In the genomic region with DNA sequence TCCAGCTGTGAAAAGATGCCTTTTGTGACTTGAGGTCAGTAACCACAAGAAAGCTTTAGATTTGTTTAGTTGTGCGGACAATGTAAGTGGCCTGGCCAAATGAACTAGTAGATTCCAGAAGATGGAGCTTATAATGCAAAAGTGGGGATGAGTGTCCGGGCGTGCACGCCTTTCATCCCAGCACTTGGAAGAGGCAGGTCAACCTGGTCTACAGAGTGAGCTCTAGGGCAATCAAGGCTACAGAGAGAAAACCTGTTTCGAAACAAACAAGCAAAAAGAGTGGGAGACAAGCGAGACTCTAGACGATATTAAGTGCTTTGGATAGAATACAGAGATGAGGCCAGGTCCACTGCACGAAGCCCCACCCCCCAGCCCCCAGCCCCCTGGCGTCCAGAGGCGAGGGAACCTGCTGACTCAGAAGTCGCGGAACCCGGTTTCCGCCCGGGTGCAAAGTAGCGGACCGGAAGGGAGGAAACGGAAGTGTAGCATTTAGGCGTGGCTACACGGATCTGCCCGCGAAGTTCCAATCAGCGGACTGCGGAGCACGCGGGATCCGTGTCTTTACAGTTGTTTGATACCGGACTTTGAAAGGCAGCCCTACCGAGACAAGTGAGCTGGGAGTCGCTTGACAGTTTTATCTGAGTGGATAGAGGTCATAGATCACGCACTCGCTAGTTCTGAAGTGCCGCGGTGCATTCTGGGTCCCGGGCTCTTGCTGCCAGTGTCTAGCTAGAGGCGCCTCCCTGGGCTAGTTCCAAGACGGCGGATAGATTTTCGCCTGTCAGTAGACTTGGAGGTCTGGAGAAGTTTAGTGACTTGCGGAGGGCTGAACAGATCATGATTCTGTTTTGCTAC, we compare ENCODE assay signal across 1 mouse cellular context.
TF ChIP-seq lines count a peak whose summit lies in the region.

A gene (plus strand): TSS at position 492 of the 855 bp plus-strand sequence.

TF ChIP-seq in CH12.LX, 34 proteins besides CTCF, POLR2A, EP300 and RAD21 (continued from another document):
- TF ChIP-seq NRF1 (IDR thresholded peaks at IDR 0.05; ENCODE audit: low read depth, low read length) (no peak), TCF12 (IDR thresholded peaks at IDR 0.05; ENCODE audit: low read depth, low read length) (0 out of 2 replicates have a peak, but pooled peaks have one; percentile 42), POLR2AphosphoS2 (IDR thresholded peaks at IDR 0.05; ENCODE audit: low read depth, low read length) (peak; percentile 66; the same call in 1 of the 2 replicates), PAX5 (IDR thresholded peaks at IDR 0.05; ENCODE audit: low read length) (no peak), MEF2A (IDR thresholded peaks at IDR 0.05; ENCODE audit: borderline replicate concordance, low read depth, low read length) (no peak), MAZ (IDR thresholded peaks at IDR 0.05; ENCODE audit: low read depth, low read length) (peak; percentile 78), ZKSCAN1 (IDR thresholded peaks at IDR 0.05; ENCODE audit: borderline replicate concordance, low read depth, low read length) (no peak), IRF4 (IDR thresholded peaks at IDR 0.05; ENCODE audit: low read depth, low read length) (peak; percentile 48; the same call in 1 of the 2 replicates), USF2 (conservative IDR thresholded peaks at IDR 0.05; ENCODE audit: low read depth, low read length) (no peak), JUN (IDR thresholded peaks at IDR 0.05; ENCODE audit: insufficient read depth, low read depth, low read length) (no peak), KAT2A (IDR thresholded peaks at IDR 0.05; ENCODE audit: insufficient replicate concordance, low read length) (peak; percentile 79; the same call in 1 of the 2 replicates), MXI1 (IDR thresholded peaks at IDR 0.05; ENCODE audit: low read depth, low read length) (peak; percentile 99), RCOR1 (conservative IDR thresholded peaks at IDR 0.05; ENCODE audit: low read depth, low read length) (no peak), TBP (conservative IDR thresholded peaks at IDR 0.05; ENCODE audit: low read depth, low read length) (peak; percentile 58), SIN3A (IDR thresholded peaks at IDR 0.05; ENCODE audit: low read length) (peak; percentile 96), CHD2 (IDR thresholded peaks at IDR 0.05; ENCODE audit: low read length) (no peak), MAFK (IDR thresholded peaks at IDR 0.05; ENCODE audit: insufficient replicate concordance, low read length) (peak; percentile 93), BHLHE40 (IDR thresholded peaks at IDR 0.05; ENCODE audit: low read depth, low read length) (no peak), ZC3H11A (IDR thresholded peaks at IDR 0.05; ENCODE audit: low read depth, low read length) (no peak), MYC (IDR thresholded peaks at IDR 0.05; ENCODE audit: low read depth, low read length) (peak; percentile 93), GABPA (IDR thresholded peaks at IDR 0.05; ENCODE audit: insufficient replicate concordance, low read depth, low read length) (no peak; the same call in 1 of the 2 replicates), ETS1 (conservative IDR thresholded peaks at IDR 0.05; ENCODE audit: low read depth, low read length) (no peak), JUND (conservative IDR thresholded peaks at IDR 0.05; ENCODE audit: low read depth, low read length) (no peak), ELF1 (IDR thresholded peaks at IDR 0.05; ENCODE audit: low read depth, low read length) (peak; percentile 84), E2F4 (IDR thresholded peaks at IDR 0.05; ENCODE audit: insufficient replicate concordance, low read depth, low read length) (0 out of 2 replicates have a peak, but pooled peaks have one; percentile 89), ZMIZ1 (IDR thresholded peaks at IDR 0.05; ENCODE audit: low read depth, low read length) (no peak; the same call in 1 of the 2 replicates), USF1 (IDR thresholded peaks at IDR 0.05; ENCODE audit: low read depth, low read length) (no peak), UBTF (IDR thresholded peaks at IDR 0.05; ENCODE audit: low read depth, low read length) (no peak)
